Mouse (Mus musculus) hindbrain, embryonic 10.5 days (tissue): Measurements from ENCODE around the gene Sumf2. TPM values are rescaled to one million over a fixed set of nuclear protein-coding genes. Genes with fewer than 3 reads are reported as not detected.

Experiments used
- DNase-seq: peaks from one replicate; pipeline ENCODE4 v3.0.0-alpha.2; 2017; ENCODE audit warnings: low spot score
- H3K27ac ChIP-seq: fragments of 300-500 bp; sonication (generic); 2 replicates; pipeline ENCODE4 v1.5.1; 2016; ENCODE audit warnings: mild to moderate bottlenecking, moderate library complexity
- H3K27me3 ChIP-seq: fragments of 300-500 bp; sonication (generic); 2 replicates; pipeline ENCODE4 v1.6.1; 2016; ENCODE audit warnings: mild to moderate bottlenecking; ENCODE audit not compliant: poor library complexity, insufficient read depth, severe bottlenecking
- H3K36me3 ChIP-seq: fragments of 300-500 bp; sonication (generic); 2 replicates; pipeline ENCODE4 v1.6.1; 2016; ENCODE audit warnings: mild to moderate bottlenecking, moderate library complexity
- H3K4me1 ChIP-seq: fragments of 300-500 bp; sonication (generic); replicated peaks from 2 replicates; pipeline ENCODE4 v1.6.1; 2016; ENCODE audit warnings: mild to moderate bottlenecking
- H3K4me3 ChIP-seq: fragments of 300-500 bp; sonication (generic); 2 replicates; pipeline ENCODE4 v1.5.1; 2016; ENCODE audit warnings: mild to moderate bottlenecking, moderate library complexity
- H3K9me3 ChIP-seq: fragments of 300-500 bp; sonication (generic); 2 replicates; pipeline ENCODE4 v1.6.1; 2016; ENCODE audit warnings: mild to moderate bottlenecking, moderate library complexity
- WGBS: fragments of 180-500 bp; shearing (Covaris S2); methylation state at CpG from one replicate; pipeline ENCODE4 v1.1.7; 2016; 5-methylcytosine and 5-hydroxymethylcytosine counted together
- polyA plus RNA-seq: library from polyadenylated mRNA; unstranded; fragments of >200 nt; fragmentation: Nextera tagmentation; extraction: Ambion mirVana; gene quantifications from 2 replicates; pipeline ENCODE4 v1.2.1, GENCODE M21; 2016

Sumf2 gene
- polyA plus RNA-seq, result 46.6 and 47.5 TPM in 2 replicates

GRCm38 (mm10) chr5:129846752-129847557 is at the start of gene Sumf2:
Gene Sumf2, plus strand, starts transcription at chr5:129846986.
- peak within 1 kb of the TSS; percentile 70 for H3K4me3 ChIP-seq
- no peaks in the 10 kb centered on the region for H3K27me3 ChIP-seq
- 13% methylated on average over 22 of the region's 22 CpGs for WGBS
- H3K27ac ChIP-seq, result peak within 1 kb of the TSS; percentile 89
- peaks cover 50% of the 10 kb centered on the region for H3K36me3 ChIP-seq
- H3K4me1 ChIP-seq, result peaks cover 11% of the 10 kb centered on the region
- peak; percentile 97 for DNase-seq
- H3K9me3 ChIP-seq, result peaks cover 2% of the 10 kb centered on the region; the same call in 1 of the 2 replicates

- peaks cover 11% of the 10 kb centered on the region for H3K4me1 ChIP-seq
- no peak for DNase-seq
- no peak overlapping the region for H3K27ac ChIP-seq
- H3K4me3 ChIP-seq, result no peak overlapping the region
- H3K27me3 ChIP-seq, result no peaks in the 10 kb centered on the region
- WGBS, result 96% methylated on average over 5 of the region's 5 CpGs
- H3K9me3 ChIP-seq, result peaks cover 2% of the 10 kb centered on the region; the same call in 1 of the 2 replicates
- peaks cover 36% of the 10 kb centered on the region for H3K36me3 ChIP-seq
These were observed 1.9 kb upstream of the Sumf2 start for GRCm38 (mm10) chr5:129844848-129845247.

- 67% methylated on average over 8 of the region's 8 CpGs for WGBS
These were observed 703 bp downstream of the Sumf2 start for GRCm38 (mm10) chr5:129847558-129847820.

GRCm38 (mm10) chr5:129855163-129855562 is 8.4 kb downstream of the Sumf2 start:
- peaks cover 77% of the 10 kb centered on the region for H3K36me3 ChIP-seq
- no peak overlapping the region for H3K27ac ChIP-seq
- no peaks in the 10 kb centered on the region for H3K27me3 ChIP-seq
- no peaks in the 10 kb centered on the region for H3K4me1 ChIP-seq
- DNase-seq, result no peak
- no peaks in the 10 kb centered on the region for H3K9me3 ChIP-seq
- no peak overlapping the region for H3K4me3 ChIP-seq
- WGBS, result 41% methylated on average over 5 of the region's 5 CpGs

More at GRCm38 (mm10) chr5:129847558-129847820, 703 bp downstream of the Sumf2 start:
- Histone ChIP-seq H3K4me1 (peaks cover 11% of the 10 kb centered on the region), H3K27me3 (no peaks in the 10 kb centered on the region), H3K27ac (peak overlapping the region; percentile 89), H3K36me3 (peaks cover 51% of the 10 kb centered on the region), H3K4me3 (peak overlapping the region; percentile 70), H3K9me3 (peaks cover 2% of the 10 kb centered on the region; the same call in 1 of the 2 replicates)
- no peak for DNase-seq

GRCm38 (mm10) chr5:129856414-129856813 is 9.6 kb downstream of the Sumf2 start:
- Histone ChIP-seq H3K4me1 (no peaks in the 10 kb centered on the region), H3K27me3 (no peaks in the 10 kb centered on the region), H3K36me3 (peaks cover 84% of the 10 kb centered on the region), H3K27ac (no peak overlapping the region), H3K4me3 (no peak overlapping the region), H3K9me3 (no peaks in the 10 kb centered on the region)
- DNase-seq, result no peak
- WGBS, result 88% methylated on average over 5 of the region's 5 CpGs

GRCm38 (mm10) chr5:129862325-129862724 is 15.5 kb downstream of the Sumf2 start:
- H3K27ac ChIP-seq, result no peak overlapping the region
- no peak for DNase-seq
- peaks cover 7% of the 10 kb centered on the region for H3K4me1 ChIP-seq
- peaks cover 51% of the 10 kb centered on the region for H3K36me3 ChIP-seq
- H3K27me3 ChIP-seq, result no peaks in the 10 kb centered on the region
- H3K9me3 ChIP-seq, result peaks cover 7% of the 10 kb centered on the region; the same call in 1 of the 2 replicates
- H3K4me3 ChIP-seq, result no peak overlapping the region
- WGBS, result 96% methylated on average over 6 of the region's 6 CpGs

- Histone ChIP-seq H3K36me3 (peaks cover 36% of the 10 kb centered on the region), H3K4me1 (peaks cover 7% of the 10 kb centered on the region), H3K27ac (no peak overlapping the region; the same call in 1 of the 2 replicates), H3K27me3 (no peaks in the 10 kb centered on the region), H3K9me3 (peaks cover 7% of the 10 kb centered on the region; the same call in 1 of the 2 replicates), H3K4me3 (no peak overlapping the region; the same call in 1 of the 2 replicates)
- 12% methylated on average over 18 of the region's 18 CpGs for WGBS
- peak; percentile 51 for DNase-seq
These were observed 17.7 kb downstream of the Sumf2 start for GRCm38 (mm10) chr5:129864467-129864866.

- DNase-seq, result no peak
- Histone ChIP-seq H3K36me3 (peaks cover 23% of the 10 kb centered on the region), H3K27me3 (no peaks in the 10 kb centered on the region), H3K9me3 (peaks cover 7% of the 10 kb centered on the region; the same call in 1 of the 2 replicates), H3K4me3 (no peak overlapping the region), H3K4me1 (peaks cover 7% of the 10 kb centered on the region), H3K27ac (no peak overlapping the region)
- 90% methylated on average over 12 of the region's 12 CpGs for WGBS
These were observed 19.1 kb downstream of the Sumf2 start for GRCm38 (mm10) chr5:129865841-129866240.

- Histone ChIP-seq H3K27ac (no peak overlapping the region), H3K4me1 (peaks cover 2% of the 10 kb centered on the region), H3K9me3 (no peaks in the 10 kb centered on the region), H3K27me3 (no peaks in the 10 kb centered on the region), H3K36me3 (no peaks in the 10 kb centered on the region), H3K4me3 (no peak overlapping the region)
- WGBS, result 87% methylated on average over 19 of the region's 19 CpGs
- DNase-seq, result no peak
These were observed 22.6 kb downstream of the Sumf2 start for GRCm38 (mm10) chr5:129869238-129869995.

GRCm38 (mm10) chr5:129871238-129871637 is 24.5 kb downstream of the Sumf2 start:
- Histone ChIP-seq H3K27ac (no peak overlapping the region), H3K27me3 (no peaks in the 10 kb centered on the region), H3K36me3 (no peaks in the 10 kb centered on the region), H3K4me1 (no peaks in the 10 kb centered on the region), H3K9me3 (no peaks in the 10 kb centered on the region), H3K4me3 (no peak overlapping the region)
- DNase-seq, result no peak
- WGBS, result 77% methylated on average over 2 of the region's 2 CpGs

GRCm38 (mm10) chr5:129873942-129874341 is 27.2 kb downstream of the Sumf2 start:
- WGBS, result 85% methylated on average over 12 of the region's 12 CpGs
- no peak overlapping the region for H3K4me3 ChIP-seq
- H3K9me3 ChIP-seq, result no peaks in the 10 kb centered on the region
- H3K4me1 ChIP-seq, result no peaks in the 10 kb centered on the region
- no peak for DNase-seq
- H3K36me3 ChIP-seq, result no peaks in the 10 kb centered on the region
- no peaks in the 10 kb centered on the region for H3K27me3 ChIP-seq
- no peak overlapping the region for H3K27ac ChIP-seq

GRCm38 (mm10) chr5:129875098-129875497 is 28.3 kb downstream of the Sumf2 start:
- WGBS, result 79% methylated on average over 11 of the region's 11 CpGs
- H3K27ac ChIP-seq, result no peak overlapping the region
- no peak for DNase-seq

More at GRCm38 (mm10) chr5:129875098-129875497, 28.3 kb downstream of the Sumf2 start:
- H3K27me3 ChIP-seq, result no peaks in the 10 kb centered on the region
- H3K4me3 ChIP-seq, result no peak overlapping the region
- no peaks in the 10 kb centered on the region for H3K4me1 ChIP-seq
- no peaks in the 10 kb centered on the region for H3K9me3 ChIP-seq
- peaks cover 6% of the 10 kb centered on the region for H3K36me3 ChIP-seq
